Mouse (Mus musculus): ENCODE results near the gene Brd2.

The Brd2 gene

DNA sequence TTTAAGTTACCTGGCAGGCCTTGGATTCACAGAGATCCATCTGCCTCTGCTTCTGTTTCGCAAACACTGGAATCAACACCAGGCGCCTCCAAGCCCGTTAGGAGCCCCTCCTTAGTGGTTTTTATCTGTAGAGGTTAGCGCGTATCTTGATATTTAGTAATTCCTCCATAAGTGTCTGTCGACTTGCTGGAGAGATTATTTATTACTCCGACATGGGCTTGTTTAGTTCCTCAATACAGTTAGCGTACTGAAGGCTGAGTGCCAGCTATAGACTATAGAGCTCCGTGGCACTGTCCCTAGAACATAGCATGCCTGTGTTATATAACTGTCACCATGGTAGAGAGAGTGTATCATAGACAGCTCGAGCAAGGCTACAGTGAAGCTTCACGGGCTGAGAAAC is 34.3 kb downstream of the Brd2 start:
- in situ Hi-C loops (cut with MboI, MseI), result no loop called here

GRCm38 (mm10) chr17:34087386-34087785 is 35.0 kb downstream of the Brd2 start:
- in situ Hi-C loops (cut with MboI, MseI), result no loop called here

DNA sequence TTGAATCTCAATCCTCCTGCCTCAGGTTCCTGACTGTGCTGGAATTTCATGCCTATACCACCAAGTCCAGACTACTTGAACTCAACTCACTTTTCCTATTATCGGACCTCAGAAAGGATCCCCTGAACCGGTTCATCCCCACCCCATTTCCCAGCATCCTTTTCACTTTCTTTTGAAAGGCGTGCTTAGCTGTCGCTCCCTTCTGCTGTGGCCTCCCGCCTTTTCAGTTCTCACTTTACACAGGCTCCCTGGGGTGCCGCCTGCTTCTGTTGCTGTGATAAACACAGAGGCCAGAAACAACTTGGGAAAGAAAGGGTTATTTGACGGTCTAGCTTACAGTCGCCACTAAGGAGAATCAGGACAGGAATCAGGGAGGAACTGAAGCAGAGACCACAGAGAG is 39.3 kb downstream of the Brd2 start:
- in situ Hi-C loops (cut with MboI, MseI), result no loop called here

DNA sequence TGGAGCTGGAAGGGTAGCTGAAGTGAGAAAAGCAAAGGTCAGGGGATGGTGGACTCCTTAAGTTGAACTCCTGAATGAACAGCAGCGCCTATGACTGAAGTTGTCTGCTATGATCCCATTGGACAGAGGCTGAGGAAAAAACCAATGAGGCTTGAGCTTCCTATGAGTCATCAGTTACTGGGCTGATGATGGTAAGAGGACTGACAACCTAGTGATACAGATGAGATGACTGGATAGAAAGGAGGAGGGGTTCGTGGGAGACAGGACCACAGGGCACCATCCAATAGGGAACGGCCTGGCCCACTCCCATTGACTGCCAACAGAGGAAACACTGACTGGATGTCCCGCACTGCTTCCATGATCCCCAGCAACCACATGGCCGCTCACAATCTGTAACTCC is 42.8 kb downstream of the Brd2 start:
- in situ Hi-C loops (cut with MboI, MseI), result no loop called here

DNA sequence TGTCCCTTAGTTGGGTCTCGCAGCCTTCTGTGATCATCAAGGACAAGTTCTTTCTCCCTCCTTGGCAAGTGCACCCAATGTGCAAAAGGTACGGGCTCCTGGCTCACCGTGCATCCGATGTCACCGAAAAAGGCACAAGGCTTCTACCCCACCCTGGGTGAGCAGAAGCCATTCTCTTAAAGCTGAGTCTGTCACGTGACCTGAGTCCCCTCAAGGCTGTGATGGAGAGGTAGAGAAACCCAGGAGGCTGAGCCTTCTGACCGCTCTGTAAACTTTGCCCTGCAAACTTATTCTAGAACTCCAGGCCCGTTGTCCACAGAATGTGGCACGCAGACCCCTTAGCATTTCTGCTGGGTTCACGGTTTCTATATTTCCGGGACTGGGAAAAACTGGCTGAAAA is 43.4 kb downstream of the Brd2 start:
- in situ Hi-C loops (cut with MboI, MseI), result no loop called here

DNA sequence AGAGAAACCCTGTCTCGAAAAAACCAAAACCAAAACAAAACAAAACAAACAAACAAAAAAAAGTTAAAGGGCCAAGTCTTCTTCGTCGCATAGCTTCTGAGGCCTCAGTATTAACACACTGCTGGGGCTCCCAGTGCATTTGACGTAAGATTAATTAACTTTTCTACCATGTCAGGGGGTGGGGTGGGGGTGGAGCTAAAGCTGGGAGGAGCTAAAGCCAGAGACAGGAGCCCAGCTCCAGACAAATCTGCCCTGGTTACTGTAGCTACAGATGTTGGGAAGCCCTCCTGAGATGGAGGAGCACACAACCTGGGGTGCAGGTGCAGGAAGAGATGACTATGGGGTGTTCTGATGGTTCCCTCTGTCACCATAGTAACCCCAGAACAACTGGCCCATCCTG is 44.3 kb downstream of the Brd2 start:
- in situ Hi-C loops (cut with MboI, MseI), result no loop called here

- in situ Hi-C loops (cut with MboI, MseI), result no loop called here
Measured at GRCm38 (mm10) chr17:34077549-34077948, 44.9 kb downstream of the Brd2 start.

DNA sequence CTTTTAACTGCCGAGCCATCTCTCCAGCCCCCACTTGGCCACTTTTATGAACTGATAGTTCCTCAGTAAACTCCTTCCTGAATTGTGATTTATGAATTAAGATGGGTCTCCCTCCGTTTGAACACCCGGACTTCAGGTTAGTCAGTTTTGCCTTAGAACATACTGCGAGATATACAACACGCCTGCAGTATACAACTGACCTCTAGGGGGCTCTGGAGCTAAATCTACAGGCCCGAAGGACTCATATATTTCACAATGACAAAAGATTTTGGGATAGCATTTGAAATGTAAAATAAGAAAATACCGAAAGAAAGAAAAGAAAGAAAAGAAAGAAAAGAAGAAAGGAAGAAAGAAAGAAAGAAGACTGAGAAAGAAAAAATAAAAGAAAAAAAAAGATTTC is 47.2 kb downstream of the Brd2 start:
- in situ Hi-C loops (cut with MboI, MseI), result no loop called here

- in situ Hi-C loops (cut with MboI, MseI), result loop anchor here (5.0 kb wide), 1 partner anchor 35 kb away; the partner anchor contains the start of gene Col11a2
Measured at GRCm38 (mm10) chr17:34072091-34072490, 50.3 kb downstream of the Brd2 start.

DNA sequence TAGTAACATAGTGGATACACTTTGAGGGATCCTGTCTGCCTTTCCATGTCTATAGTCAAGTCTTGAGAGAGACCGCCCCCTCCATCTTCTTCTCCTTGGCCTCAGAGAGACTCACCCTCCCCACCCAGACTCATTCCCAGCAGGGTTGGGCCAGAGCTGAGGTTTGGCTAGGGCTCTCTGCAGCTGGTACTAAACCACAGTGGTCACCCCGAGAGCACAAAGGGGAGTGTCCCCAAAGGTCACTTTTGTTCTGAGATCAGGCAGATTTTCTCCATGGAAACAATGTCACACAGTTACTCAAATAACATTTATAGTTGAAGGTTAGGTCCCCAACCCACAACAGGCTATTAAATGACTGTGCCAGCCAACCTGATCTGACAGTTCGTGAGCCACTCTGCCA is 53.6 kb downstream of the Brd2 start:
- in situ Hi-C loops (cut with MboI, MseI), result loop anchor here (10.0 kb wide), 1 partner anchor 614 kb away; no protein-coding TSS in a partner anchor
